Mouse (Mus musculus) hindbrain, embryonic 12.5 days (tissue): ENCODE results near the gene Gper1. TPM values are rescaled to one million over a fixed set of nuclear protein-coding genes. Genes with fewer than 3 reads are reported as not detected.
A peak's percentile ranks its signal among the peaks of the same experiment; 100 is the strongest.

Experiments used
- ATAC-seq: fragments of 200-750 bp; cut with Nextera tagmentation; 2 replicates; pipeline ENCODE4 v1.8.0; 2017; ENCODE audit warnings: moderate TSS enrichment; ENCODE audit not compliant: low FRiP score
- H3K27ac ChIP-seq: fragments of 300-500 bp; sonication (generic); 2 replicates; pipeline ENCODE4 v1.5.1; 2016; ENCODE audit warnings: mild to moderate bottlenecking
- H3K27me3 ChIP-seq: fragments of 300-500 bp; sonication (generic); 2 replicates; pipeline ENCODE4 v1.6.1; 2016; ENCODE audit warnings: mild to moderate bottlenecking
- H3K36me3 ChIP-seq: fragments of 300-500 bp; sonication (generic); 2 replicates; pipeline ENCODE4 v1.6.1; 2016; ENCODE audit warnings: mild to moderate bottlenecking
- H3K4me1 ChIP-seq: fragments of 300-500 bp; sonication (generic); 2 replicates; pipeline ENCODE4 v1.6.1; 2016
- H3K4me2 ChIP-seq: fragments of 300-500 bp; sonication (generic); replicated peaks from 2 replicates; pipeline ENCODE4 v1.6.1; 2016; ENCODE audit warnings: mild to moderate bottlenecking
- H3K4me3 ChIP-seq: fragments of 300-500 bp; sonication (generic); 2 replicates; pipeline ENCODE4 v1.5.1; 2016; ENCODE audit warnings: mild to moderate bottlenecking
- H3K9ac ChIP-seq: fragments of 300-500 bp; sonication (generic); 2 replicates; pipeline ENCODE4 v1.6.1; 2016; ENCODE audit warnings: mild to moderate bottlenecking, moderate library complexity
- H3K9me3 ChIP-seq: fragments of 300-500 bp; sonication (generic); replicated peaks from 2 replicates; pipeline ENCODE4 v1.6.1; 2016; ENCODE audit warnings: mild to moderate bottlenecking
- WGBS: fragments of 180-500 bp; shearing (Covaris S2); methylation state at CpG from one replicate; pipeline ENCODE4 v1.1.7; 2016; 5-methylcytosine and 5-hydroxymethylcytosine counted together
- polyA plus RNA-seq: library from polyadenylated mRNA; unstranded; fragments of >200 nt; fragmentation: Nextera tagmentation; extraction: Ambion mirVana; gene quantifications from 2 replicates; pipeline ENCODE4 v1.2.1, GENCODE M21; 2016

Gene Gper1
- polyA plus RNA-seq: 5.0 TPM in 2 replicates

- H3K27ac ChIP-seq: peak within 1 kb of the TSS; percentile 40; the same call in 1 of the 2 replicates
- no peaks in the 10 kb centered on the region for H3K27me3 ChIP-seq
- H3K4me3 ChIP-seq: 0 out of 2 replicates have a peak within 1 kb of the TSS, but pooled peaks have one; percentile 13
- no peaks in the 10 kb centered on the region for H3K36me3 ChIP-seq
- peak within 1 kb of the TSS; percentile 46 for H3K9ac ChIP-seq
- peak within 1 kb of the TSS; percentile 36 for H3K4me2 ChIP-seq
- WGBS: 59% methylated on average over 21 of the region's 21 CpGs
- no peaks in the 10 kb centered on the region for H3K9me3 ChIP-seq
- no peak for ATAC-seq
- peaks cover 26% of the 10 kb centered on the region for H3K4me1 ChIP-seq
Measured at GRCm38 (mm10) chr5:139423026-139423865, at the start of gene Gper1. Gene Gper1, plus strand, starts transcription at chr5:139423151.

GRCm38 (mm10) chr5:139373889-139374444, 49.0 kb upstream of the Gper1 start:
- 81% methylated on average over 6 of the region's 6 CpGs for WGBS
- peaks cover 31% of the 10 kb centered on the region for H3K4me1 ChIP-seq
- no peaks in the 10 kb centered on the region for H3K36me3 ChIP-seq
- no peaks in the 10 kb centered on the region; the same call in 1 of the 2 replicates for H3K27me3 ChIP-seq
- H3K4me2 ChIP-seq: no peak overlapping the region
- no peak overlapping the region for H3K27ac ChIP-seq
- no peak for ATAC-seq
- no peak overlapping the region for H3K4me3 ChIP-seq
- no peaks in the 10 kb centered on the region for H3K9me3 ChIP-seq
- no peak overlapping the region for H3K9ac ChIP-seq

- no peak overlapping the region for H3K27ac ChIP-seq
- no peaks in the 10 kb centered on the region for H3K36me3 ChIP-seq
- H3K9ac ChIP-seq: no peak overlapping the region
- no peak overlapping the region for H3K4me2 ChIP-seq
- H3K4me3 ChIP-seq: no peak overlapping the region
- peaks cover 4% of the 10 kb centered on the region; the same call in 1 of the 2 replicates for H3K27me3 ChIP-seq
- no peak for ATAC-seq
- H3K4me1 ChIP-seq: peaks cover 39% of the 10 kb centered on the region
- no peaks in the 10 kb centered on the region for H3K9me3 ChIP-seq
- WGBS: 84% methylated on average over 2 of the region's 2 CpGs
Measured at GRCm38 (mm10) chr5:139374841-139375240, 48.1 kb upstream of the Gper1 start.

- ATAC-seq: no peak
- no peak within 1 kb of the TSS for H3K4me3 ChIP-seq
- 78% methylated on average over 18 of the region's 18 CpGs for WGBS
- H3K4me1 ChIP-seq: peaks cover 35% of the 10 kb centered on the region
- no peaks in the 10 kb centered on the region for H3K36me3 ChIP-seq
- peaks cover 9% of the 10 kb centered on the region; the same call in 1 of the 2 replicates for H3K27me3 ChIP-seq
- no peak within 1 kb of the TSS for H3K4me2 ChIP-seq
- no peak within 1 kb of the TSS for H3K9ac ChIP-seq
- H3K9me3 ChIP-seq: no peaks in the 10 kb centered on the region
- H3K27ac ChIP-seq: peak within 1 kb of the TSS; percentile 24; the same call in 1 of the 2 replicates
Measured at GRCm38 (mm10) chr5:139377468-139378270, 45.3 kb upstream of the Gper1 start, which contains the start of gene Gpr146. Gene Gpr146, plus strand, starts transcription at chr5:139377697.

- Histone ChIP-seq H3K27ac (no peak overlapping the region; the same call in 1 of the 2 replicates), H3K36me3 (no peaks in the 10 kb centered on the region), H3K9me3 (no peaks in the 10 kb centered on the region), H3K4me2 (no peak overlapping the region), H3K4me1 (peaks cover 39% of the 10 kb centered on the region), H3K27me3 (0 out of 2 replicates have a peak, but pooled peaks cover 9% of the 10 kb centered on the region), H3K9ac (no peak overlapping the region), H3K4me3 (no peak overlapping the region)
- WGBS: 87% methylated on average over 7 of the region's 7 CpGs
- ATAC-seq: no peak
Measured at GRCm38 (mm10) chr5:139378271-139378556, 44.7 kb upstream of the Gper1 start.

- Histone ChIP-seq H3K9ac (no peak overlapping the region), H3K4me1 (peaks cover 41% of the 10 kb centered on the region), H3K27me3 (0 out of 2 replicates have a peak, but pooled peaks cover 9% of the 10 kb centered on the region), H3K4me3 (no peak overlapping the region), H3K4me2 (no peak overlapping the region), H3K27ac (peak overlapping the region; percentile 24), H3K9me3 (no peaks in the 10 kb centered on the region), H3K36me3 (no peaks in the 10 kb centered on the region)
- ATAC-seq: no peak
- WGBS: 34% methylated on average over 21 of the region's 21 CpGs
Measured at GRCm38 (mm10) chr5:139378986-139379629, 43.8 kb upstream of the Gper1 start.

- Histone ChIP-seq H3K27me3 (0 out of 2 replicates have a peak, but pooled peaks cover 9% of the 10 kb centered on the region), H3K27ac (peak overlapping the region; percentile 67), H3K9me3 (no peaks in the 10 kb centered on the region), H3K4me2 (peak overlapping the region; percentile 89), H3K36me3 (no peaks in the 10 kb centered on the region), H3K4me3 (peak overlapping the region; percentile 61), H3K4me1 (peaks cover 46% of the 10 kb centered on the region), H3K9ac (peak overlapping the region; percentile 79; the same call in 1 of the 2 replicates)
- peak; percentile 18 for ATAC-seq
- 28% methylated on average over 8 of the region's 8 CpGs for WGBS
Measured at GRCm38 (mm10) chr5:139379771-139380384, 43.1 kb upstream of the Gper1 start.

- Histone ChIP-seq H3K4me2 (peak overlapping the region; percentile 89), H3K4me3 (peak overlapping the region; percentile 61), H3K9me3 (no peaks in the 10 kb centered on the region), H3K27ac (peak overlapping the region; percentile 67), H3K4me1 (peaks cover 47% of the 10 kb centered on the region), H3K27me3 (0 out of 2 replicates have a peak, but pooled peaks cover 9% of the 10 kb centered on the region), H3K9ac (peak overlapping the region; percentile 79), H3K36me3 (no peaks in the 10 kb centered on the region)
- WGBS: 2% methylated on average over 73 of the region's 73 CpGs
- peak; percentile 65 for ATAC-seq
Measured at GRCm38 (mm10) chr5:139380385-139381248, 42.3 kb upstream of the Gper1 start.

- H3K27me3 ChIP-seq: 0 out of 2 replicates have a peak, but pooled peaks cover 9% of the 10 kb centered on the region
- no peak overlapping the region for H3K4me3 ChIP-seq
- ATAC-seq: no peak
- H3K4me2 ChIP-seq: no peak overlapping the region
- peaks cover 47% of the 10 kb centered on the region for H3K4me1 ChIP-seq
- H3K9ac ChIP-seq: no peak overlapping the region
- 84% methylated on average over 18 of the region's 18 CpGs for WGBS
- H3K9me3 ChIP-seq: no peaks in the 10 kb centered on the region
- no peaks in the 10 kb centered on the region for H3K36me3 ChIP-seq
- H3K27ac ChIP-seq: peak overlapping the region; percentile 55; the same call in 1 of the 2 replicates
Measured at GRCm38 (mm10) chr5:139381586-139382513, 41.1 kb upstream of the Gper1 start.

- 82% methylated on average over 8 of the region's 8 CpGs for WGBS
- Histone ChIP-seq H3K4me1 (peaks cover 48% of the 10 kb centered on the region), H3K9ac (no peak overlapping the region), H3K27ac (peak overlapping the region; percentile 55), H3K4me3 (no peak overlapping the region), H3K36me3 (no peaks in the 10 kb centered on the region), H3K27me3 (0 out of 2 replicates have a peak, but pooled peaks cover 9% of the 10 kb centered on the region), H3K4me2 (no peak overlapping the region), H3K9me3 (no peaks in the 10 kb centered on the region)
- ATAC-seq: no peak
Measured at GRCm38 (mm10) chr5:139382760-139383159, 40.2 kb upstream of the Gper1 start.
